Mouse (Mus musculus): Measurements from ENCODE around the gene Dlk1. TPM values are rescaled to one million over a fixed set of nuclear protein-coding genes. Genes with fewer than 3 reads are reported as not detected.
"Not testable (repeated sequence)": the region's sequence is repeated elsewhere in the genome, so short reads cannot be mapped to it uniquely, and the experiment has no call there.

Dlk1 gene
- polyA plus RNA-seq, 1 experiment from 2014 or later: 191 TPM

GRCm38 (mm10) chr12:109456531-109457202 is 4.0 kb downstream of the Dlk1 start:
- peak; percentile 53 for DNase-seq (ENCODE audit: low spot score)
- no peak overlapping the region for H3K4me3 ChIP-seq (ENCODE audit: low read depth, low read length)

GRCm38 (mm10) chr12:109457836-109458235 is 5.2 kb downstream of the Dlk1 start:
- H3K4me2 ChIP-seq (ENCODE audit: low read depth, low read length, severe bottlenecking): no peak overlapping the region
- no peak for ATAC-seq (replicated peaks; ENCODE audit: low FRiP score)
- H3K27ac ChIP-seq (ENCODE audit: low read depth, low read length): peak overlapping the region; percentile 33; the same call in 1 of the 2 replicates
- H3K9me3 ChIP-seq (ENCODE audit: control insufficient read depth, low read length): no peaks in the 10 kb centered on the region
- H3K4me3 ChIP-seq (ENCODE audit: low read depth, low read length): no peak overlapping the region
- peak overlapping the region; percentile 17; the same call in 1 of the 2 replicates for H3K9ac ChIP-seq (ENCODE audit: low read length)
- peak; percentile 56 for DNase-seq (ENCODE audit: low spot score)
- no peaks in the 10 kb centered on the region for H3K36me3 ChIP-seq (ENCODE audit: control insufficient read depth, insufficient read depth, low read length)
- H3K27me3 ChIP-seq (ENCODE audit: control insufficient read depth, insufficient read depth, low read length): peaks cover 31% of the 10 kb centered on the region
- peaks cover 46% of the 10 kb centered on the region for H3K4me1 ChIP-seq (replicated peaks; ENCODE audit: control insufficient read depth, insufficient read depth, low read length)
- WGBS: 17% methylated on average over 8 of the region's 8 CpGs

More at GRCm38 (mm10) chr12:109456531-109457202, 4.0 kb downstream of the Dlk1 start:
- Histone ChIP-seq H3K9ac (ENCODE audit: low read length) (peak overlapping the region; percentile 6; the same call in 1 of the 2 replicates), H3K27me3 (ENCODE audit: control insufficient read depth, insufficient read depth, low read length) (peaks cover 40% of the 10 kb centered on the region), H3K4me2 (ENCODE audit: low read depth, low read length, severe bottlenecking) (peak overlapping the region; percentile 29; the same call in 1 of the 2 replicates), H3K27ac (ENCODE audit: low read depth, low read length) (peak overlapping the region; percentile 58; the same call in 1 of the 2 replicates), H3K4me1 (replicated peaks; ENCODE audit: control insufficient read depth, insufficient read depth, low read length) (peaks cover 52% of the 10 kb centered on the region), H3K36me3 (ENCODE audit: control insufficient read depth, insufficient read depth, low read length) (no peaks in the 10 kb centered on the region), H3K9me3 (ENCODE audit: control insufficient read depth, low read length) (no peaks in the 10 kb centered on the region)
- 17% methylated on average over 9 of the region's 9 CpGs for WGBS
- no peak for ATAC-seq (replicated peaks; ENCODE audit: low FRiP score)

DNA sequence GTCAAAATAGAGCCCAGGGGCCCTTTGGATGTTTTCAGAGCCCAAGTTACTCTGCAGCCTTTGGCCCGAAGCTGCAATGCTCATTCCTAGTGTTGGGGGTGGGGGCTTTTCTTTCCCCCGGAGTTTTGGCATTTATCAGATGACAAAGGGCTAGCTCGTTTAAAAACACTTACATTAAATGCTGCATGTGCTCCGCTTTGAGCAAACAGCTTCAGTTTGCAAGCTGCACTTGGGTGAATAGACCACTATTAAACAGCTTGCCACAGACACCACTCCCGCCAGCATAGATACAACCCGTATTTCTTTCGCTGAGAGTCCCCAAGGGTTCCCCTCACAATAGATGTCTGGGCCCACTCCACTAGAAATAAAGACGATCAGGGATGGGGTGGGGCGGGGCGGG is 6.3 kb downstream of the Dlk1 start:
- Histone ChIP-seq H3K27me3 (ENCODE audit: control insufficient read depth, insufficient read depth, low read length) (peaks cover 21% of the 10 kb centered on the region), H3K4me3 (ENCODE audit: low read depth, low read length) (no peak overlapping the region), H3K9me3 (ENCODE audit: control insufficient read depth, low read length) (no peaks in the 10 kb centered on the region), H3K27ac (ENCODE audit: low read depth, low read length) (no peak overlapping the region), H3K4me1 (replicated peaks; ENCODE audit: control insufficient read depth, insufficient read depth, low read length) (peaks cover 41% of the 10 kb centered on the region), H3K9ac (ENCODE audit: low read length) (no peak overlapping the region), H3K36me3 (ENCODE audit: control insufficient read depth, insufficient read depth, low read length) (no peaks in the 10 kb centered on the region), H3K4me2 (ENCODE audit: low read depth, low read length, severe bottlenecking) (no peak overlapping the region)
- ATAC-seq (replicated peaks; ENCODE audit: low FRiP score): 0 out of 2 replicates have a peak, but pooled peaks have one; percentile 13
- DNase-seq (ENCODE audit: low spot score): peak; percentile 53
- 17% methylated on average over 10 of the region's 10 CpGs for WGBS

DNA sequence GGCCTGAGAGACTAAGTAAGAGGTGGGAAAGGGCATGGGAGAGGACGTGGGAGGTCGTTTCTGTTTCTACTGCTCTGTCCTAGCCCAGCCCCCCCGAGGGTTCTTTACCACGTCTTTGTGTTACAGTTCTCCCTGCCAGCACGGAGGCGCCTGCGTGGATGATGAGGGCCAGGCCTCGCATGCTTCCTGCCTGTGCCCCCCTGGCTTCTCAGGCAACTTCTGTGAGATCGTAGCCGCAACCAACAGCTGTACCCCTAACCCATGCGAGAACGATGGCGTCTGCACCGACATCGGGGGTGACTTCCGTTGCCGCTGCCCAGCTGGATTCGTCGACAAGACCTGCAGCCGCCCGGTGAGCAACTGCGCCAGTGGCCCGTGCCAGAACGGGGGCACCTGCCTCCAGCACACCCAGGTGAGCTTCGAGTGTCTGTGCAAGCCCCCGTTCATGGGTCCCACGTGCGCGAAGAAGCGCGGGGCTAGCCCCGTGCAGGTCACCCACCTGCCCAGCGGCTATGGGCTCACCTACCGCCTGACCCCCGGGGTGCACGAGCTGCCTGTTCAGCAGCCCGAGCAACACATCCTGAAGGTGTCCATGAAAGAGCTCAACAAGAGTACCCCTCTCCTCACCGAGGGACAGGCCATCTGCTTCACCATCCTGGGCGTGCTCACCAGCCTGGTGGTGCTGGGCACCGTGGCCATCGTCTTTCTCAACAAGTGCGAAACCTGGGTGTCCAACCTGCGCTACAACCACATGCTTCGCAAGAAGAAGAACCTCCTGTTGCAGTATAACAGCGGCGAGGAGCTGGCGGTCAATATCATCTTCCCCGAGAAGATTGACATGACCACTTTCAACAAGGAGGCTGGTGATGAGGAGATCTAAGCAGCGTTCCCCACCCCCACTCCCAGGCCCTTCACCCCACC is 7.1 kb downstream of the Dlk1 start:
- peaks cover 38% of the 10 kb centered on the region for H3K4me1 ChIP-seq (replicated peaks; ENCODE audit: control insufficient read depth, insufficient read depth, low read length)
- no peak overlapping the region for H3K27ac ChIP-seq (ENCODE audit: low read depth, low read length)
- H3K4me3 ChIP-seq (ENCODE audit: low read depth, low read length): no peak overlapping the region
- peaks cover 13% of the 10 kb centered on the region for H3K27me3 ChIP-seq (ENCODE audit: control insufficient read depth, insufficient read depth, low read length)
- ATAC-seq (replicated peaks; ENCODE audit: low FRiP score) (0 out of 2 replicates have a peak, but pooled peaks have one; percentile 6), DNase-seq (ENCODE audit: low spot score) (peak; percentile 60)
- H3K4me2 ChIP-seq (ENCODE audit: low read depth, low read length, severe bottlenecking): no peak overlapping the region
- WGBS: 30% methylated on average over 49 of the region's 49 CpGs
- H3K9me3 ChIP-seq (ENCODE audit: control insufficient read depth, low read length): no peaks in the 10 kb centered on the region
- no peaks in the 10 kb centered on the region for H3K36me3 ChIP-seq (ENCODE audit: control insufficient read depth, insufficient read depth, low read length)
- no peak overlapping the region for H3K9ac ChIP-seq (ENCODE audit: low read length)

- no peak for DNase-seq (ENCODE audit: low spot score)
- Histone ChIP-seq H3K4me3 (ENCODE audit: low read depth, low read length) (no peak overlapping the region), H3K9ac (ENCODE audit: low read length) (no peak overlapping the region), H3K27me3 (ENCODE audit: control insufficient read depth, insufficient read depth, low read length) (peaks cover 9% of the 10 kb centered on the region), H3K4me2 (ENCODE audit: low read depth, low read length, severe bottlenecking) (no peak overlapping the region), H3K36me3 (ENCODE audit: control insufficient read depth, insufficient read depth, low read length) (no peaks in the 10 kb centered on the region), H3K9me3 (ENCODE audit: control insufficient read depth, low read length) (no peaks in the 10 kb centered on the region), H3K27ac (ENCODE audit: low read depth, low read length) (no peak overlapping the region), H3K4me1 (replicated peaks; ENCODE audit: control insufficient read depth, insufficient read depth, low read length) (peaks cover 24% of the 10 kb centered on the region)
- ATAC-seq (replicated peaks; ENCODE audit: low FRiP score): no peak
- 74% methylated on average over 10 of the region's 10 CpGs for WGBS
Measured at GRCm38 (mm10) chr12:109462594-109462993, 10.0 kb downstream of the Dlk1 start.

- H3K4me2 ChIP-seq (ENCODE audit: low read depth, low read length, severe bottlenecking): not testable (repeated sequence)
Measured at GRCm38 (mm10) chr12:109467417-109467816, 14.8 kb downstream of the Dlk1 start.

DNA sequence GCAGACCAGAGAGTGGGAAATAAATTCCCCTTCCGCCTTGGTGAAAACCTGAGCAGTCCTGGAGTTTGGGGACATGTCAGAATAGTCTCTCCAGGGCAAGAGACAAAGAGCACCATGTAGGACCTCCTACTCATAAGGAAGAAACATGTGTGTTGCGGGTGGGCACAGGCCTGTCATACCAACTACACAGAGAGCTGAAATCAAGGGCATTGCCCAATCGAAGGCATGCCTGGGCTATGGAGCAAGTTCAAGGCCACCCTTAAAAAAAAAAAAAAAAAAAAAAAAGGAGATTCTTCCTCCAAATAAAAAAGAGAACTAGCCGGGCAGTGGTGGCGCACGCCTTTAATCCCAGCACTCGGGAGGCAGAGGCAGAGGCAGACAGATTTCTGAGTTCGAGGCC is 17.2 kb downstream of the Dlk1 start:
- H3K36me3 ChIP-seq (ENCODE audit: control insufficient read depth, insufficient read depth, low read length): no peaks in the 10 kb centered on the region
- WGBS: 87% methylated on average over 8 of the region's 8 CpGs
- 0 out of 2 replicates have a peak, but pooled peaks cover 2% of the 10 kb centered on the region for H3K4me1 ChIP-seq (replicated peaks; ENCODE audit: control insufficient read depth, insufficient read depth, low read length)
- no peak overlapping the region for H3K4me2 ChIP-seq (ENCODE audit: low read depth, low read length, severe bottlenecking)
- H3K27ac ChIP-seq (ENCODE audit: low read depth, low read length): no peak overlapping the region
- H3K9ac ChIP-seq (ENCODE audit: low read length): no peak overlapping the region
- H3K27me3 ChIP-seq (ENCODE audit: control insufficient read depth, insufficient read depth, low read length): no peaks in the 10 kb centered on the region
- no peaks in the 10 kb centered on the region for H3K9me3 ChIP-seq (ENCODE audit: control insufficient read depth, low read length)
- H3K4me3 ChIP-seq (ENCODE audit: low read depth, low read length): no peak overlapping the region
- DNase-seq (ENCODE audit: low spot score): no peak
- ATAC-seq (replicated peaks; ENCODE audit: low FRiP score): no peak

More at GRCm38 (mm10) chr12:109467417-109467816, 14.8 kb downstream of the Dlk1 start:
- not testable (repeated sequence) for H3K9ac ChIP-seq (ENCODE audit: low read length); DNase-seq (ENCODE audit: low spot score); H3K36me3 ChIP-seq (ENCODE audit: control insufficient read depth, insufficient read depth, low read length); H3K4me3 ChIP-seq (ENCODE audit: low read depth, low read length); ATAC-seq (replicated peaks; ENCODE audit: low FRiP score); H3K4me1 ChIP-seq (replicated peaks; ENCODE audit: control insufficient read depth, insufficient read depth, low read length); H3K27ac ChIP-seq (ENCODE audit: low read depth, low read length); H3K27me3 ChIP-seq (ENCODE audit: control insufficient read depth, insufficient read depth, low read length); H3K9me3 ChIP-seq (ENCODE audit: control insufficient read depth, low read length)
- 88% methylated on average over 4 of the region's 4 CpGs for WGBS

DNA sequence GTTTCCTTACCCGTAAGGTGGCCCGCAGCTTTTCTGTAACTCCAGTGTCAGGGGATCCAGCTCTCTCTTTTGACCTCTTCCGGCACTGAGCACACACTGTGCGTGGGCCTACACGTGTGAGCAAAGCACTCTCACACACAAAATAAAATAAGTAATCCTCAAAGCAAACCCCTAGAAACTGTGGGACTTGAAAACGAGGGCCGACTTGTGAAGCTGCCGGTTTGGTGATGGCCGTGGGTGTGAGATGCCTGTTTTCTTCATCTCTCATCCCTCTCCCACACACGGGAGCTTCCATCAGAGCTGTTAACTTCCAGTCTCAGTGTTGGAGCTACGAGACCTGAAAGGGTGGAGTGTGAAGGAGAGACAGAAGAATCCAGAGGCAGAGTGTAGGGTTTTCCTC is 20.0 kb downstream of the Dlk1 start:
- ATAC-seq (replicated peaks; ENCODE audit: low FRiP score): no peak
- 87% methylated on average over 11 of the region's 11 CpGs for WGBS
- Histone ChIP-seq H3K27ac (ENCODE audit: low read depth, low read length) (no peak overlapping the region), H3K27me3 (ENCODE audit: control insufficient read depth, insufficient read depth, low read length) (no peaks in the 10 kb centered on the region), H3K9me3 (ENCODE audit: control insufficient read depth, low read length) (no peaks in the 10 kb centered on the region), H3K36me3 (ENCODE audit: control insufficient read depth, insufficient read depth, low read length) (no peaks in the 10 kb centered on the region), H3K9ac (ENCODE audit: low read length) (no peak overlapping the region), H3K4me3 (ENCODE audit: low read depth, low read length) (no peak overlapping the region), H3K4me1 (replicated peaks; ENCODE audit: control insufficient read depth, insufficient read depth, low read length) (no peaks in the 10 kb centered on the region), H3K4me2 (ENCODE audit: low read depth, low read length, severe bottlenecking) (no peak overlapping the region)
- DNase-seq (ENCODE audit: low spot score): no peak

Data from forebrain, embryonic 11.5 days (tissue).